Mouse (Mus musculus) C2C12 (cell line): ENCODE measurements at regions not wholly inside any gene's neighbourhood (a gene's known extent, or its start where the extent isn't known, plus 50 kb on each side); places are given as distances from the start of the nearest gene placed in this dataset.

ENCODE experiments used
- H3K27me3 ChIP-seq: one replicate; pipeline ENCODE4 v1.6.1; 2011; ENCODE audit not compliant: control insufficient read depth, insufficient read depth, insufficient read length
- H3K36me3 ChIP-seq: one replicate; pipeline ENCODE4 v1.6.1; 2011; ENCODE audit not compliant: control insufficient read depth, insufficient read depth
- H3K4me3 ChIP-seq: one replicate; pipeline ENCODE4 v1.5.1; 2011; ENCODE audit warnings: mild to moderate bottlenecking, control low read depth; ENCODE audit not compliant: poor library complexity, insufficient read depth, severe bottlenecking
- H3K79me2 ChIP-seq: one replicate; pipeline ENCODE4 v1.6.1; 2011; ENCODE audit not compliant: control insufficient read depth, insufficient read depth
- H3K79me3 ChIP-seq: one replicate; pipeline ENCODE4 v1.6.1; 2011; ENCODE audit warnings: low read depth, control low read depth
- H3ac ChIP-seq: one replicate; pipeline ENCODE3; 2011; ENCODE audit warnings: low read depth; ENCODE audit not compliant: control insufficient read depth, insufficient read length
- CEBPB ChIP-seq: IDR thresholded peaks from one replicate; pipeline ENCODE4 v1.6.1; 2011; ENCODE audit warnings: low read depth, mild to moderate bottlenecking, control low read depth, moderate library complexity
- CTCF ChIP-seq: IDR thresholded peaks from one replicate; pipeline ENCODE4 v1.5.1; 2011; ENCODE audit not compliant: control insufficient read depth, insufficient read depth, insufficient read length
- FOSL1 ChIP-seq: IDR thresholded peaks from one replicate; pipeline ENCODE4 v1.8.0; 2011; ENCODE audit warnings: mild to moderate bottlenecking, low read length; ENCODE audit not compliant: poor library complexity, insufficient read depth, severe bottlenecking
- MAX ChIP-seq: IDR thresholded peaks from one replicate; pipeline ENCODE4 v1.6.1; 2011; ENCODE audit warnings: mild to moderate bottlenecking, control low read depth
- MYOD1 ChIP-seq: IDR thresholded peaks from one replicate; pipeline ENCODE4 v1.6.1; 2011; ENCODE audit warnings: low read depth; ENCODE audit not compliant: control insufficient read depth, insufficient read length
- MYOG ChIP-seq: IDR thresholded peaks from one replicate; pipeline ENCODE4 v1.6.1; 2011; ENCODE audit not compliant: control insufficient read depth, insufficient read length; ENCODE audit errors: extremely low read depth
- USF1 ChIP-seq: IDR thresholded peaks from one replicate; pipeline ENCODE4 v1.6.1; 2011; ENCODE audit warnings: low read depth, mild to moderate bottlenecking, control low read depth, moderate library complexity

GRCm38 (mm10) chr8:112993781-112994180 is 423.9 kb downstream of the Cntnap4 start:
- no peaks in the 10 kb centered on the region for H3K27me3 ChIP-seq
- no peak overlapping the region for H3K4me3 ChIP-seq
- no peaks in the 10 kb centered on the region for H3K79me2 ChIP-seq
- no peaks in the 10 kb centered on the region for H3K79me3 ChIP-seq
- no peak overlapping the region for H3ac ChIP-seq
- no peaks in the 10 kb centered on the region for H3K36me3 ChIP-seq
- TF ChIP-seq CEBPB (no peak), MYOG (no peak), MYOD1 (no peak), FOSL1 (no peak), CTCF (no peak), USF1 (no peak), MAX (no peak)

DNA sequence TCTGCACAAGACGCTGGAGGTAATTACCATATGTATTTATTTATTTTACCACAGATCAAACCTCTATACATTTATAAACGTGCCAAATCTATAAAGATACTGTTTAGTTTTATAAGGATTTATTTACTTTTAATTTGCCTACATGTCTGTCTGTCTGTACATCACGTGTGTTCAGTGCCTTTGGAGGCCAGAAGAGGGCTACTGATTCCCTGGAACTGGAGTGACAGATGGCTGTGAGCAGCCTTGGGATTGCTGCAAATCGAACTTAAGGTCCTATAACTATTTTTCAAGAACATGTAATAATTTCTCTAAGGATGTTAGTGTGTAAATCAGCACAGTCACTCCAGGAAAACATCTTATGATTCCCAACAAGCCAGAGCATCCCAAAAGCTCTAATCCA is 437.5 kb downstream of the Cntnap4 start:
- Histone ChIP-seq H3K27me3 (no peaks in the 10 kb centered on the region), H3K79me2 (no peaks in the 10 kb centered on the region), H3K79me3 (no peaks in the 10 kb centered on the region), H3ac (no peak overlapping the region), H3K4me3 (no peak overlapping the region), H3K36me3 (no peaks in the 10 kb centered on the region)
- TF ChIP-seq MYOD1 (no peak), MAX (no peak), CTCF (no peak)

- Histone ChIP-seq H3ac (no peak overlapping the region), H3K79me2 (no peaks in the 10 kb centered on the region), H3K4me3 (no peak overlapping the region), H3K27me3 (no peaks in the 10 kb centered on the region), H3K36me3 (no peaks in the 10 kb centered on the region), H3K79me3 (no peaks in the 10 kb centered on the region)
- TF ChIP-seq CTCF (no peak), CEBPB (no peak), USF1 (no peak), MYOG (no peak), FOSL1 (no peak), MAX (no peak), MYOD1 (no peak)
Measured at GRCm38 (mm10) chr8:113028880-113029279, 459.0 kb downstream of the Cntnap4 start.

- H3K79me3 ChIP-seq = no peaks in the 10 kb centered on the region
- H3K4me3 ChIP-seq = no peak overlapping the region
- H3ac ChIP-seq = no peak overlapping the region
- H3K79me2 ChIP-seq = no peaks in the 10 kb centered on the region
- TF ChIP-seq FOSL1 (no peak), MAX (no peak), MYOG (no peak), USF1 (no peak), MYOD1 (no peak), CTCF (no peak), CEBPB (no peak)
- no peaks in the 10 kb centered on the region for H3K27me3 ChIP-seq
- H3K36me3 ChIP-seq = no peaks in the 10 kb centered on the region
Measured at GRCm38 (mm10) chr8:113051770-113052473, 482.1 kb downstream of the Cntnap4 start.

GRCm38 (mm10) chr8:113065246-113066169 is 495.7 kb downstream of the Cntnap4 start:
- no peaks in the 10 kb centered on the region for H3K36me3 ChIP-seq
- no peak overlapping the region for H3K4me3 ChIP-seq
- TF ChIP-seq USF1 = no peak
- no peak for TF ChIP-seq MYOD1
- TF ChIP-seq MAX = no peak
- TF ChIP-seq CTCF = no peak
- no peak for TF ChIP-seq MYOG
- no peak for TF ChIP-seq FOSL1
- TF ChIP-seq CEBPB = no peak
- no peaks in the 10 kb centered on the region for H3K79me2 ChIP-seq
- H3K79me3 ChIP-seq = no peaks in the 10 kb centered on the region
- H3K27me3 ChIP-seq = no peaks in the 10 kb centered on the region
- H3ac ChIP-seq = no peak overlapping the region
